Mouse (Mus musculus): ENCODE data around the gene Sag.

DNA sequence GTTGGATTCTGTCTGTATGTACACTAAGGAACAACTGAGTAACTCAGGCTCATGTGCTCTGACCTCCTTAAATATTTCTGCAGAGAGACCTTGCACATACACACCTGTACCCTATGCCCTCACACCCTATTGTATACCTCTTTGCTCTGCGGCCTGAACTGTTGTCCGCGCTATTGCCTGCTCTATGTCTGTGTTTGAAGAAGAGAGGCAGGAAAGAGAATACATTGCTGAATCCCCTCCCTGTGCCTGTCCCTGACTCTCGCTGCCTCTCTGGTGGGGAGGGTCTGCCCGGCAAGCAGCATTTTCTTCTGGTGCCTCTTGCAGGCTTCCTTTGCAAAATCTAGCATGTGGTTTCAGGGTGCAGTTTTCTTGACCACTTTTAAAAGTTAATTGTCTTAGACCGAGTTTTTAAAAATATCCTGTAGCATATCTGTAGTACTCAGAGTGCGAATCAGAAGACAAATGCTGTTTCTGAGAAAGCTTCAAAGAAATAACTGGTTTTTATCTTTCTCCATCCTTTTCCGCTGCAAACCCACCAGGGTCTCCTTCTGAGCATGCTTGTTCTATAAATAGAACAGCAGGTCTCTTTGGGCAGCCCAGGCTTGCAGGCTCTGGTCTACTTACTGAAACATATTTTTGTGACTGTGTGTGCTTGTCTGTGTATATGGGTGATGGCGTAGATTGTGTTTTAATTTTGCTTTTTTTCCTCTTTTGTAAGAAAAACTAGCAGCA, 74.2 kb downstream of the Sag start:
- TF ChIP-seq CTCF (IDR thresholded peaks at IDR 0.05; ENCODE audit: borderline replicate concordance, control insufficient read depth, extremely low read depth, insufficient read depth, low read length, poor library complexity) (no peak), POLR2A (IDR thresholded peaks at IDR 0.05; ENCODE audit: control insufficient read depth, extremely low read depth, insufficient read depth, low read length, poor library complexity) (no peak)
